8 mouse cellular contexts compared by ENCODE assay signal in the genomic region with DNA sequence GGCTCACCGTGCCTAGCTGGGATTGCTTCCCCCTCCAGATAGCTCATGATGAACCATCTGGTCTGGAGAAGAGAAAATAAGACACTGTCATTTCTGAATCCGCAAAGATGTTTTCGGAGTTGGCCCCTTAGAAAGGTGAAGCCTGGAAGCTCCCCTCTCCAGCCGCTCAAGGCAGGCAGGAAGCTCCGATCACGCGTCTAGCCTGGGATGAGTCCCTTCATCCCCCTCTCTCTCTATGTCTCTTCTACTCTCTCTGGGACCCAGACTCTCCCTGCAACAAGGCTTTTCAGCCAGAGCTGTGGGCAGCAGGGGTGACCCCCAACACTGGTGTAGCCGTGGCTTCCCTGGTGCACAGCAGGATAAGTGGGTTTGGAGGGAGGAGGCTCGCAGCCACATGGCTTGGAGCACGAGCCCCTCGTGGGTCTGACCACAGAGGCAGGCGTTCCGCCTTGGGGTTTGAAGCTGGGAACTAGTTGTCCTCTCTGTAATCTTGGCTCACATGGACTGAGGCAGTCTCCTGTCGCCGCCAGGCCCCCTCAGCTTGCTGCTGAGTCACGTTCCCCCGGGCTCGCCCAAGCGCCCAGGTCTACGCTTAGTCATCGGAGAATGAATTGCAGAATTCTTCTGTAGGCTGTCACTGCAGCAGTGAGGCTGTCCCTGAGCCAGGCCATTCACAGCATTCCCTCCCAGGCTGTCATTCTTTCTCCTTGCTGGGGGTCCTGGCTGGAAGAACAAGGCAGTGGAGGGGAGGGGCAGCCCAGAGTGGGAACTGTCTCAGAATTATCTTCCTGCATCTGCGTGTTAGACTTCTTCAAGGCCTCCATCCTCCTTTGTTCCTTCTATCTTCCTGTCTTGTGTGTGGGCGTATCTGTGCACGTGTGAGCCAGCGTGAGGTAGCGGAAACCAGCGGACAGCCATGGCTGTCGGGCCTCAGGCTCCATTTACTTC. TPM values are rescaled to one million over a fixed set of nuclear protein-coding genes. Genes with fewer than 3 reads are reported as not detected.
DNase-seq lines count a peak whose midpoint lies in the region; ATAC-seq lines count a peak whose summit lies in the region.

No protein-coding gene starts in this region.

- 0 out of 2 replicates have a peak, but pooled peaks cover 3% of the 10 kb centered on the region for H3K27me3 ChIP-seq in kidney, embryonic 15.5 days
- H3K27me3 ChIP-seq in kidney, embryonic 16.5 days (ENCODE audit: insufficient read depth, low read length): no peaks in the 10 kb centered on the region
- H3K27me3 ChIP-seq in forebrain, embryonic 11.5 days (ENCODE audit: control insufficient read depth, insufficient read depth, low read length): no peaks in the 10 kb centered on the region

- peak; percentile 92 for DNase-seq in MEL-GATA-1-ER (ENCODE audit: extremely low read depth, low read depth)
- peak; percentile 84 to 87 for DNase-seq in heart, adult 9 months (ENCODE audit: low spot score in 2 of 2)
- peak; percentile 60 to 87 for DNase-seq in left cerebral cortex, adult 8-10 months (ENCODE audit: low spot score in 2 of 2)
- peak; percentile 47 to 49 for DNase-seq in right cerebral cortex, postnatal 10 days (ENCODE audit: low spot score in 2 of 2)
- DNase-seq in forebrain, embryonic 11.5 days (ENCODE audit: low spot score): no peak

- H3K4me2 ChIP-seq in kidney, embryonic 15.5 days: no peak overlapping the region
- no peak overlapping the region for H3K4me2 ChIP-seq in kidney, embryonic 16.5 days (replicated peaks; ENCODE audit: low read depth, low read length)
- no peak overlapping the region for H3K4me2 ChIP-seq in forebrain, embryonic 11.5 days (ENCODE audit: low read depth, low read length, severe bottlenecking)

- H3K9ac ChIP-seq in kidney, embryonic 15.5 days: no peak overlapping the region
- no peak overlapping the region for H3K9ac ChIP-seq in kidney, embryonic 16.5 days (replicated peaks; ENCODE audit: low read length)
- no peak overlapping the region for H3K9ac ChIP-seq in forebrain, embryonic 11.5 days (ENCODE audit: low read length)

- H3K27ac ChIP-seq in kidney, embryonic 15.5 days: no peak overlapping the region
- no peak overlapping the region for H3K27ac ChIP-seq in kidney, embryonic 16.5 days (ENCODE audit: low read length)
- H3K27ac ChIP-seq in forebrain, embryonic 11.5 days (ENCODE audit: low read depth, low read length): no peak overlapping the region; the same call in 1 of the 2 replicates

- H3K9me3 ChIP-seq in kidney, embryonic 15.5 days (replicated peaks): no peaks in the 10 kb centered on the region
- H3K9me3 ChIP-seq in kidney, embryonic 16.5 days (ENCODE audit: low read length): no peaks in the 10 kb centered on the region
- H3K9me3 ChIP-seq in forebrain, embryonic 11.5 days (ENCODE audit: control insufficient read depth, low read length): no peaks in the 10 kb centered on the region

- no peak overlapping the region for H3K4me3 ChIP-seq in kidney, embryonic 15.5 days (replicated peaks)
- no peak overlapping the region for H3K4me3 ChIP-seq in kidney, embryonic 16.5 days (ENCODE audit: low read length)
- H3K4me3 ChIP-seq in forebrain, embryonic 11.5 days (ENCODE audit: low read depth, low read length): no peak overlapping the region

- H3K36me3 ChIP-seq in kidney, embryonic 15.5 days: no peaks in the 10 kb centered on the region
- H3K36me3 ChIP-seq in kidney, embryonic 16.5 days (ENCODE audit: insufficient read depth, low read length): no peaks in the 10 kb centered on the region
- H3K36me3 ChIP-seq in forebrain, embryonic 11.5 days (ENCODE audit: control insufficient read depth, insufficient read depth, low read length): no peaks in the 10 kb centered on the region

- WGBS in kidney, embryonic 15.5 days: 68% methylated on average over 28 of the region's 28 CpGs
- WGBS in kidney, embryonic 16.5 days: 67% methylated on average over 28 of the region's 28 CpGs
- WGBS in forebrain, embryonic 11.5 days: 72% methylated on average over 28 of the region's 28 CpGs

- H3K4me1 ChIP-seq in kidney, embryonic 15.5 days: peaks cover 10% of the 10 kb centered on the region; the same call in 1 of the 2 replicates
- H3K4me1 ChIP-seq in kidney, embryonic 16.5 days (ENCODE audit: insufficient read depth, low read length): no peaks in the 10 kb centered on the region; the same call in 1 of the 2 replicates
- 0 out of 2 replicates have a peak, but pooled peaks cover 2% of the 10 kb centered on the region for H3K4me1 ChIP-seq in forebrain, embryonic 11.5 days (replicated peaks; ENCODE audit: control insufficient read depth, insufficient read depth, low read length)

- peak; percentile 68 for ATAC-seq in kidney, embryonic 15.5 days (replicated peaks; ENCODE audit: low FRiP score)
- no peak for ATAC-seq in kidney, embryonic 16.5 days (ENCODE audit: low FRiP score, low TSS enrichment)
- ATAC-seq in common myeloid progenitor, adult 5-6 weeks (replicated peaks; ENCODE audit: low read depth, poor library complexity, severe bottlenecking): peak; percentile 88
- no peak for ATAC-seq in forebrain, embryonic 11.5 days (replicated peaks; ENCODE audit: low FRiP score)

RNA-seq across cellular contexts. Expression of gene Trim56, which starts 13.2 kb away (rescaled TPM):
- 7.9 and 9.0 TPM in 2 replicates for polyA plus RNA-seq in kidney, embryonic 15.5 days (2015; fragmentation: Nextera tagmentation; extraction: Ambion mirVana)
- polyA plus RNA-seq in kidney, embryonic 16.5 days (2015; fragmentation: Nextera tagmentation; extraction: Ambion mirVana): 9.4 and 11.9 TPM in 2 replicates
- total RNA-seq in common myeloid progenitor, adult 5-6 weeks (2017): 27.7 and 34.3 TPM in 2 replicates
- total RNA-seq in left cerebral cortex, adult 8-10 months (2022): 1 to 10 TPM; 5.4 to 8.9 (median 7.4) TPM
- 6.2 and 7.6 TPM in 2 replicates for polyA plus RNA-seq in forebrain, embryonic 11.5 days (2014; fragmentation: Nextera tagmentation; extraction: Ambion mirVana)

RNA-seq across cellular contexts. Expression of gene Serpine1, which starts 30.8 kb away (rescaled TPM):
- 0.45 and 0.48 TPM in 2 replicates for polyA plus RNA-seq in kidney, embryonic 15.5 days (2015; fragmentation: Nextera tagmentation; extraction: Ambion mirVana)
- 0.29 and 0.53 TPM in 2 replicates for polyA plus RNA-seq in kidney, embryonic 16.5 days (2015; fragmentation: Nextera tagmentation; extraction: Ambion mirVana)
- not detected in 2 replicates for total RNA-seq in common myeloid progenitor, adult 5-6 weeks (2017)
- total RNA-seq in left cerebral cortex, adult 8-10 months (2022): 1 to 10 TPM; 1.1 to 2.7 (median 1.9) TPM
- polyA plus RNA-seq in forebrain, embryonic 11.5 days (2014; fragmentation: Nextera tagmentation; extraction: Ambion mirVana): 0.20 TPM in 1 of 2 replicates, not detected in the other

RNA-seq across cellular contexts. Expression of gene Muc3, which starts 46.3 kb away (rescaled TPM):
- polyA plus RNA-seq in kidney, embryonic 15.5 days (2015; fragmentation: Nextera tagmentation; extraction: Ambion mirVana): 0.09 TPM in 1 of 2 replicates, not detected in the other
- polyA plus RNA-seq in kidney, embryonic 16.5 days (2015; fragmentation: Nextera tagmentation; extraction: Ambion mirVana): not detected in 2 replicates
- not detected in 2 replicates for total RNA-seq in common myeloid progenitor, adult 5-6 weeks (2017)
- total RNA-seq in left cerebral cortex, adult 8-10 months (2022): not detected
- polyA plus RNA-seq in forebrain, embryonic 11.5 days (2014; fragmentation: Nextera tagmentation; extraction: Ambion mirVana): not detected in 2 replicates

RNA-seq across cellular contexts. Expression of gene Ap1s1, which starts 56.9 kb away (rescaled TPM):
- 181 and 194 TPM in 2 replicates for polyA plus RNA-seq in kidney, embryonic 15.5 days (2015; fragmentation: Nextera tagmentation; extraction: Ambion mirVana)
- 201 TPM in 2 replicates for polyA plus RNA-seq in kidney, embryonic 16.5 days (2015; fragmentation: Nextera tagmentation; extraction: Ambion mirVana)
- 63.6 and 70.1 TPM in 2 replicates for total RNA-seq in common myeloid progenitor, adult 5-6 weeks (2017)
- total RNA-seq in left cerebral cortex, adult 8-10 months (2022): 100 to 1,000 TPM; 318 to 379 (median 354) TPM
- polyA plus RNA-seq in forebrain, embryonic 11.5 days (2014; fragmentation: Nextera tagmentation; extraction: Ambion mirVana): 187 and 207 TPM in 2 replicates

Comparison
In these comparisons a context has a peak if more than half of its experiments do, and no peak if none do; other contexts are left out.
1. ATAC-seq: peak in kidney, embryonic 15.5 days (single experiment) and common myeloid progenitor, adult 5-6 weeks (single experiment); none in kidney, embryonic 16.5 days (single experiment) and forebrain, embryonic 11.5 days (single experiment).